Mouse (Mus musculus) brain, embryonic 14.5 days (tissue): ENCODE data around the gene Mettl14.

Source experiments
- CTCF ChIP-seq: fragments of 200-500 bp; IDR thresholded peaks from 2 replicates; pipeline ENCODE4 v1.5.1; 2012; ENCODE audit warnings: inconsistent platforms, mild to moderate bottlenecking, moderate library complexity, borderline replicate concordance; ENCODE audit not compliant: insufficient read depth, insufficient read length; ENCODE audit errors: extremely low read depth
- POLR2A ChIP-seq: fragments of 200-500 bp; IDR thresholded peaks from 2 replicates; pipeline ENCODE4 v1.6.1; 2012; ENCODE audit warnings: mild to moderate bottlenecking, inconsistent platforms, borderline replicate concordance; ENCODE audit not compliant: poor library complexity, insufficient read depth, insufficient read length, severe bottlenecking; ENCODE audit errors: extremely low read depth

GRCm38 (mm10) chr3:123336951-123337350, 49.0 kb downstream of the Mettl14 start:
- TF ChIP-seq CTCF = no peak
- TF ChIP-seq POLR2A = no peak
